Mouse (Mus musculus) erythroblast, adult 5-6 weeks (primary cell): ENCODE measurements around the gene Nav2. TPM values are rescaled to one million over a fixed set of nuclear protein-coding genes. Genes with fewer than 3 reads are reported as not detected.

ENCODE experiments used
- ATAC-seq: replicated peaks from 2 replicates; pipeline ENCODE4 v1.8.0; 2016; ENCODE audit warnings: moderate number of reproducible peaks, mild to moderate bottlenecking, moderate TSS enrichment, inconsistent platforms; ENCODE audit not compliant: poor library complexity, low FRiP score, severe bottlenecking
- total RNA-seq, 2 experiments: library from RNA; stranded (forward) in 1 of 2; stranded (reverse) in 1 of 2; fragments of 150-400 nt in 1 of 2; fragments of 200-764, 138-1000 nt in 1 of 2; gene quantifications; 2 replicates each; pipeline versions ENCODE4 v1.2.3 to v1.2.4; 2015 to 2017; ENCODE audit warnings: low replicate concordance in 2 of 2

Gene Nav2
- total RNA-seq, 2 experiments from 2014 or later, result 1.9 to 4.6 TPM

DNA sequence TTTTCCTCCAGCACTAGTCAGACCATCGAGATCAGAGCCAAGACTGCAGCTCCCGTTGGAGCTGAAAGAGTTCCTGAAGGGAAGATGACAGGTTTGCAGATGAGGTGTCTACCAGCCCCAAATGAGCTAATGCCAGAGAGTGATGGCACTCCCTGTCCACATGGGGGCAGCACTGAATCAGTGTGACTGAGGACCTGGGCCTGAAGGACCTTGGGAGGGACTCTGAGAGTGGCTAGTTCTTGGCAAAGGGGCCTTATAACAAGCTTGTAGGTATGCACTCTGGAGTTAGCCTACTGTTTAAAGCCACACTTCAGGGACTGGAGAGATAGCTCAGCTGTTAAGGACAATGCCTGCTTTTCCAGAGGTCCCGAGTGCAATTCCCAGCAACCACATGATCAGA, 217.0 kb downstream of the Nav2 start:
- peak; percentile 78 for ATAC-seq

- ATAC-seq, result no peak
Observed at GRCm38 (mm10) chr7:49128224-49128623, 219.7 kb downstream of the Nav2 start.

- ATAC-seq, result 0 out of 2 replicates have a peak, but pooled peaks have one; percentile 70
Observed at GRCm38 (mm10) chr7:49132851-49133351, 224.4 kb downstream of the Nav2 start.

DNA sequence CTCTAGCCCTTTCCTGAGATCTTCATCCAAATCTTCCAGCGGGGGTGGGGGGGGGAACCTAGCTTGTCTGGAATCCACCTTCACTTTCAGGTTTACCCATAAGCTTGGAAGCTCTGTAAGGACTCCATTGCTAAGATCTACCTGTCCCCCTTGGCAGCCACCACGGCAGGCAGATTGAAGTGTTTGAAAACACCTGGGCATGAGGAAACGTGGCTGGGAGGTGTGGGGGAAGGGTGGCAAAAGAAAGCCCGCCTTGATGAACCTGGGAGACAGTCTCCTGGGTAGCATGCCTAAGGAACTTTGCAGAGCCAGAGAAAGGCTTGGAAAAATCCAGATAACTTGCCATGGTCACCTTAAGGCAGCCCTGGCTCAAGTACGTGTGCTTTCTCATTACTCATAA, 225.9 kb downstream of the Nav2 start:
- ATAC-seq, result no peak

- no peak for ATAC-seq
Observed at GRCm38 (mm10) chr7:49139762-49140161, 231.2 kb downstream of the Nav2 start.

GRCm38 (mm10) chr7:49143966-49144365, 235.4 kb downstream of the Nav2 start:
- no peak for ATAC-seq

GRCm38 (mm10) chr7:49145749-49146670, 237.5 kb downstream of the Nav2 start:
- ATAC-seq, result no peak

GRCm38 (mm10) chr7:49152297-49152696, 243.8 kb downstream of the Nav2 start:
- no peak for ATAC-seq

DNA sequence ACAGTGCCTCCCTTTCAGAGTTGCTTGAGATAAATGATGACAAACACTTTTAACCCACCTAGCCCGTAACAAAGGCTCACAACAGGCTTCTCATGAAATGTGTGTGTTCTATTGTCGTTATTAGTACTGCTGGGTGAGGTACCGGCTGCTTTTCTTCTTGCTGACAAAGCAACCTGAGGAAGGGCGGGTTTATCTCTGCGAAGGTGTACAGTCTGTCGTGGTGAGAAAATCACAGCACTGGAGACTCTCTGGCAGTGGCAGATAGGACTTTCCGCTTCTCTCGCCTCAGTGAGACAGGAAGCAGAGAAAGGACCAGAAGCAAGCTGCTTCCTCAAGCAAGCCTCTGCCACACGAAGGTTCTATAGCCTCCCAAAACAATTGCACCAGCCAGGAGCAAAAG, 244.2 kb downstream of the Nav2 start:
- ATAC-seq, result no peak

DNA sequence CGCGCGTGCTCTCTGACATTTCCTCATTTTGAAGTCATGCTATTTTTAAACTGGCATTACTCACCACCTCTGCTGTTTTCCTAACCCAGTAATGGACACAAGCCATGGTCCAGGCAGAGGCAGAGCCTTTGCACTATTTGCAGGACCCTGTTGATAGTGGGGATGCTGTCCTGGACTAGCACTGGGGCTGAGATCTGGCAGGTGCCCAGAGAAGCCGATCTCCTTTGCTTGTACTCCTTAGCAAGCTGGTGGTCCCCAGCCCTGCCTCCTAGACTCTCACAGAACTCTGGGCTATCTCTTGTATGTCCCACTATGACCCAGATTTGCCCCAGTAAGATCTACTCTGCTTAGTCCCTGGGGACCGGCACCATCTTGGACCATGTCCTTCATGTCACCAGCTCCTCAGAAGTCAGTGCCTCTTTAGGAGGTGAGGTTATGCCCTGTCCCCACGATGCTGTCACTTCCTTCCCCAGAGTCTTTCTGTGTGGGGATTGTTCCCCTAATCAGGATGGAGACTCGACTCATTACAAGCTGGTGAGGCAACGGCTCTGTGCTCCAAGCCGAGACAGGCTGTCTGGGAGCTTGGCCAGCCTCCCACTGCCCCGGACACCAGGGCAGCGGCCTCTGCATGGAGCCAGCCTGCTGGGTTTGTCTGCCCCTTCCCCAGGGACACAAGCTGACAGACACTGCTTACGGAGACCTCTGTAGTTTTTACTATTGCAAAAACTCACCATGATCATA, 250.3 kb downstream of the Nav2 start:
- no peak for ATAC-seq

DNA sequence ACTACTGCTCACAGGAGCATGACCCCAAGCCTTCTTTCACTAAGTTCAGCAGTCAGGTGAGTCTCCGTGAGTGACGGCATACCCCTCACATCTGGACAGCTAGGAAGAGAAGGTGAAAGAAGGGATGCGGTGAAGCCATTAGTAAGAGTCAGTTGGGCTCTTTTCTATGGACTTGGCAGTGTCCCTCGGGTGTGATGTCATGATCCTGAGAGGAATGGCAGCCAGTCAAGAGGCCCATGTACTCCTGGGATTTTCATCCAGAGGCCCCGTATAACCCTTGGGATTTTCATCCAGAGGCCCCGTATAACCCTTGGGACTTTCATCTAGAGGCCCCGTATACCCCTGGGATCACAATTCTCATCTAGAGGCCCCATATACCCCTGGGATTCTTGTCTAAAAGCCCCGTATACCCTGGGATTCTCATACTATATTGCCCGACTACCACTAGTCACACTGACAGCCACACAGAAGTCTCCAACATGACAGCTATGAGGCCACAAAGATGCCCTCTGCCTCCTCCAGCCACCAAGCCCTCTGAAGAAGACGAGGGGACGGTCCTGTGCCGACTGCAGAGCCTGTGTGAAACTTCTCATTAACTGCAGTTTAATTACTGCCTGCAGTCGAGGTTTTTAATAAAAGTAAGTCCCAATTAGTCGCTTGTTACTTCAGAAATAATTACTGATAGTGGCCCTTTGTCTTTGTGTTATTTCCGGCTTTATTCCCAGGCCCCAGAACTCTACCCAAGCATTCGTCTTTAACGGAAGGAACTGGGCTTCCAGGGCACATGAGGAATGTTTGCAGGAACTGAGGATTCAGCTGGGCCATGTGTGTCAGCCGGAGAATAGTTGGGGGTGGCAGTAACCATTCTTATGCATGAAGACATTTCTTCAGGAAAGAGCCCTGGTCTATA, 251.4 kb downstream of the Nav2 start:
- no peak for ATAC-seq

DNA sequence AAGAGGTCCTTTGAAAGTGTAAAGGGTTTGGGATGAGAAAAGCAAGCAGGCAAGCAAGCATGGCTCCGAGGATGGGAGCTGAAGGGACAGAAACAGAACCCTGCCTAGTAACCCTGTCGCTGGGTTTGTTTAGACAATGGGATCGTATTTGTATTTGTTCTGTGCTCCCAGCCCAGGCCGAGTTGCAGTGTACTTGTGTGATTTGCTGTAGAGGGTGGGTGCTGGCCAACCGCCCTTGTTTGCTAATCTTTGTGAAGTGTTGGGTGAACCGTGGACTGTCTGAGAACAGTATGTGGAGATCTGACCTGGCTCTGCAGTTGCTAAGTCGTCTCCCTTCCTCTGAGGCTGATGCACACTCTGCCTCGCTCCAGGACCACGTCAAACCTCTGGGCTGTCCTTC, 253.6 kb downstream of the Nav2 start:
- no peak for ATAC-seq

GRCm38 (mm10) chr7:49163789-49164188, 255.3 kb downstream of the Nav2 start:
- ATAC-seq, result no peak

DNA sequence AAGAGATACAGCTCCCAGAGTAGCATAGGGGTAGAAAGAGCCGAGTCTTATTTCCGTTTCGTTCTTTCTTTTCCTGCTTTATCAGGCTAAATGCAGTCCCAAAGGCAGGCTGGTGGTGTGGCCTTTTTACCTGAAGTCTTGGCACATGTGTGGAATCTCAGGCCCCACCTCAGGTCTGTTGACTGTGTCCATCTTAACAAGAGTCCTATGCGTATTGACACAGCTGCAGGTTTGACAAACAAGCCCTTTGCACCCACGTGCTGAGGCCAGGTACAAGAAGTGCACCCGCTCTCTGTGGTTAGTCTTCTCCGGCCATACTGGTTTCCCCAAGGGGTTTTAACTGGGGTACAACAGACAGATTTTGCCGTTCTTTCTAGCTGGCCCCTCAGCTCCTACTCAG, 256.4 kb downstream of the Nav2 start:
- ATAC-seq, result no peak

DNA sequence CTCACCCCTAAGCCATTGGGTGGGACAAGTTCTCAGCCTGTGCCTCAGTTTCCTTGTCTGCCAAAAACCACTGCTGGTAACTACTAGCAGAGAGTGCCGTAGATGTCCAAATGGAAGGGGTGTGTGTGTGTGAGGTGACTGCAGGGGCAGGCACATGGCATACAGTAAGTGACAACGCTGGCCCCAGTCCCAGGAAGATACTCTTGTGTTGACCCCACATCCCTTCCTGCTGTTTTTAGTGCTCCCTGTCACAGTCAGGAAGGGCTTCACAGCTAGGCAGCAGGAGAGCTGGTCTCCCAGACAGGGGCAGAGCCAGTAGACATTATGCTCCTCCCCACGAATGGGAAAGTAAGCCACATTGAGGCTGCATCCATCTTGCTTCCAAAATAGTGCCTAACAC, 264.4 kb downstream of the Nav2 start:
- ATAC-seq, result no peak

DNA sequence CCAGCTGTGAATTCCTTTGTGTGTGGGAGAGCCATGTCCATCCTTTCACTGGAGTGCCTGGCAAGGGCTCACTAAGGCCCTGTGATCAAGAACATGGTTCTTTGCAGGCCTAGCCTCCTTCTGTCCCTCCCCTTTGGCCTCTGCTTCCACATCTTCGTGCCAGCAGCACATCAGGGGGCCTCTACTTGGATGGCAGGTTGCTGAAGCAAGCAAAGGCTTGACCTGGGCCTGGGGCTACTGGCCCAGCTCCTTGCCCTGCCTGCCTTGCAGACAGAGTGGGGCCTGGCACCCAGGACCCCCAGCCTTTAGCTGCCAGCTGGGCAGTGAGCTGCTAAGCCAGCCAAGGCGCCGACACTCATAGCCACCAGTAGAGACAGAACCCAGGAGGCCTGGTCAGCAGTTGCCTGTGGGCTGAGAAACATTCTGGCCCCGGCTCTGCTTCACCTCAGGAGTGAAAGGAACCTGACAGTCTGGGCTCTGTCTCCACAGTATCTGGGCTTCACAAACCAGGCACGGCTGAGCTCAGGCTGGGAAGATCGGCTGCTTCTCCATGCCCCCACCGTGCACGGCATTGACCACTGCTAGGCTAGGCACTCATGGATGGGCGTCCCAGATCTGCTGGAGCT, 267.4 kb downstream of the Nav2 start:
- no peak for ATAC-seq

DNA sequence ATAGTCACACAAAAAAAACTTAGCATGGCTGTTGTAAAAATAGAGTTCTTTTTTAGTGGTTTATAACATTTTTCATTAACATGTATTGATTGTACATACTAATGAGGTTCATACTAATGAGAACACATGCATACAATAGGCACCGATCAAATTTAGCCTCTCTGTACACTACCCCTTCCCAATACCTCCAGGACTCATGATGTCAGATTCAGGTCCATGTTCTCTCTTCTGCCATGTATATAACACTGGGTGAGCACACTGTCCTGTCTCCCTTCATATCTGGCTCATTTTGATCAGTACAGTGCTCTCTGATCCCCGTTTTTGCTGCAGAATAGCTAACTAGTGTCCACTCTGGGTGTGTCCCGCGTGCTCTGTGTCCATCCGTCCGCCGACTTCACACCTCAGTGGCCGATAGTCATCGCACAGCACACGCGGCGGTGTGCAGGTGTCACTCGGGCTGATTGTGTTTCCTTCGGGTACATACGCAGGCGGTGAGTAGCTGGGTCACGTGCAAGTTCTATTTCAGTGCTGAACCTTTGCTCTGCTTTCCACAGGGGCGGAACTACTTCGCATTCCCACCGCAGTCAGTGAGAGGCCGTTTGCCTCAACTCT, 268.2 kb downstream of the Nav2 start:
- no peak for ATAC-seq

DNA sequence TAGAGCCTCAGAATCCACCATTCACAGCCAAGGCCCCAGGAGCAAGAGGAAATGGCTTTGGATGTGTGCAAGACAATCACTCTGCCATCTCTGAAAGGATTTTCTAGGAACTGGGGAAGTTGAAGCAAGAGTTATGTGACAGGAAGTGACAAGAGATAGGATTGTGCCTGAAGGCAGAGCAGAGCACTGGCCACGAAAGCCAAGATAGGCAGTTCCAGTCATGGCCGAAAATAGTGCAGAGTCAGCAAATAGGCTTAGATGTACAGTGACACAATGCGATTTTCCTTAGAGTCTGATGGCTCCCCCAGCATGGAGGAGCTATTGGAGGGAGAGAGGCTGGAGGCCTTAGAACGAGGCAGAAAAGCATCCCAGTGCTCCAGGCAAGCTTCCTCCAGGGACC, 269.7 kb downstream of the Nav2 start:
- no peak for ATAC-seq

DNA sequence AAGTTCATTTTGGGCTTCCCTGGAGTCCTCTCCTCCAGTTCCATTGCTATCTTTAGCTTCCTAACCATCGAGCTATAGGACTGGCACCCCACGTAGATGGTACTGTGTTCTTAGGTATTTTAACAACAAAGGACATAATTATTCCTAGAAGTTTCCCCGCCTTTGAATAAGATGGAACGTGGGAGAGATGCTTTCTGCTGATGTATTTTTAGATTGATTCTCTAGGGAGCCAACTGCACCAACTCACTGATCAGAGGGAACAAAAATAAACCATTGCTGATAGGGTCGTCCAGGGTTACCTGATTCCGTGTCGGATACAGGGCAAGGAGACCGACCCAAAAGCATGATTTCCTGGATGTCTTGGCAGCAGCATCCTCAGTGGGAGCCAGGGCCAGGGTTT, 272.5 kb downstream of the Nav2 start:
- no peak for ATAC-seq
